Mouse (Mus musculus): ENCODE measurements around the gene Zfp524. TPM values are rescaled to one million over a fixed set of nuclear protein-coding genes. Genes with fewer than 3 reads are reported as not detected.

Zfp524 gene
- total and polyA plus RNA-seq, 3 experiments, result 2.3 to 8.4 (median 4.4) TPM

DNA sequence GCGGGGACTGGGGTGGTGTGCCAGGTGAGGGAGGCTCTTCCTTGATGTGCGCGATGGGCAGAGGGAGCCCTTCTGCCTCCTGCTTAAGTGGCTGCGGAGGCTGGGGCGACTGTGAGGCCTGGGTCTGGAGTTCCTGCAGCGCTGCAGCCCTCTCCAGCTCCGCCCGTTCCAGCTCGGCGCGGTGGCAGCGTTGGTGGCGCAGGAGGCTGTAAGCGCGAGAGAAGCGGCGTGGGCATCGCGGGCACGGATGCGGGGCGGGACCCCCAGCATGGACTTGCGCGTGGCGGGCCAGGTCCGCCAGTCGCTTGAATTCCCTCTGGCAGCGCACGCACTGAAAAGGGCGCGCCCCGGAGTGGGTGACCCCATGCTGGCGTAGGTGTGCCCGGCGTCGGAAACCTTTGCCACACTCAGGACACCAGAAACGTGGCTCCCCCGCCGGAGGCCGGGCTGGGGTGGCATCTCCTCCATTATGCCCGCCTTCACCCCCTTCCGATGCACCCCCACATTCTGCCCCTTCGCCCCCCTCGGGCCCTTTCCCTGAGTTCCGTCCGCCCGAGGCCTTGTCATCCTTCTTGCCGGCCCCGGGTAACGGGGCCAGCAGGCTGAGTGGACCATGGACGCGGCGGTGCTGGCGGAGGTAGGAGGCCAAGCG lies 20.7 kb upstream of the Zfp524 start:
- H3K4me2 ChIP-seq (ENCODE audit: insufficient read depth, low read depth, poor library complexity, severe bottlenecking), result no peak overlapping the region
- no peaks in the 10 kb centered on the region for H3K79me2 ChIP-seq (replicated peaks; ENCODE audit: control insufficient read depth, extremely low read depth, insufficient read depth, poor library complexity, severe bottlenecking)
- peaks cover 8% of the 10 kb centered on the region for H3K27me3 ChIP-seq (replicated peaks)
- peaks cover 11 to 23% of the 10 kb centered on the region in 2 experiments for H3K36me3 ChIP-seq (replicated peaks in 1 of 2; ENCODE audit: control insufficient read depth in 1 of 2, insufficient read depth in 1 of 2, low read length in 1 of 2)
- dilution Hi-C loops (cut with MboI; ENCODE audit: extremely low pct_ligation_motif_present, extremely low pct_unique_long_range_greater_than_20kb, low sequenced_read_pairs) (no loop called here), in situ Hi-C loops (cut with MboI; ENCODE audit: low pct_ligation_motif_present, low pct_unique_long_range_greater_than_20kb, low sequenced_read_pairs) (no loop called here)
- H3K27ac ChIP-seq (ENCODE audit: insufficient read depth, low read depth), result no peak overlapping the region
- no peak for DNase-seq (ENCODE audit: extremely low read depth)
- H3K9me3 ChIP-seq (replicated peaks; ENCODE audit: low read length), result peaks cover 20% of the 10 kb centered on the region
- H3K4me1 ChIP-seq (ENCODE audit: control insufficient read depth in 1 of 2, insufficient read depth in 2 of 2), result peaks cover 0 to 13% of the 10 kb centered on the region in 2 experiments; a peak in 2 of 4 replicates
- H3K4me3 ChIP-seq (replicated peaks in 1 of 3; ENCODE audit: low read depth in 2 of 3, low read length in 2 of 3, poor library complexity in 1 of 3), result no peak overlapping the region
- no peak for TF ChIP-seq NRF1 (IDR thresholded peaks at IDR 0.05; ENCODE audit: low read depth, low read length)
- no peak for TF ChIP-seq POLR2A (IDR thresholded peaks at IDR 0.05; ENCODE audit: low read depth, low read length)
- TF ChIP-seq HCFC1 (IDR thresholded peaks at IDR 0.05; ENCODE audit: low read depth, low read length), result no peak
- TF ChIP-seq MAX (IDR thresholded peaks at IDR 0.05; ENCODE audit: low read length), result no peak
- no peak for TF ChIP-seq MXI1 (IDR thresholded peaks at IDR 0.05; ENCODE audit: low read depth, low read length)
- no peak for TF ChIP-seq TBP (conservative IDR thresholded peaks at IDR 0.05; ENCODE audit: low read depth, low read length)
- H3K9ac ChIP-seq (ENCODE audit: insufficient read depth, low read depth), result no peak overlapping the region

DNA sequence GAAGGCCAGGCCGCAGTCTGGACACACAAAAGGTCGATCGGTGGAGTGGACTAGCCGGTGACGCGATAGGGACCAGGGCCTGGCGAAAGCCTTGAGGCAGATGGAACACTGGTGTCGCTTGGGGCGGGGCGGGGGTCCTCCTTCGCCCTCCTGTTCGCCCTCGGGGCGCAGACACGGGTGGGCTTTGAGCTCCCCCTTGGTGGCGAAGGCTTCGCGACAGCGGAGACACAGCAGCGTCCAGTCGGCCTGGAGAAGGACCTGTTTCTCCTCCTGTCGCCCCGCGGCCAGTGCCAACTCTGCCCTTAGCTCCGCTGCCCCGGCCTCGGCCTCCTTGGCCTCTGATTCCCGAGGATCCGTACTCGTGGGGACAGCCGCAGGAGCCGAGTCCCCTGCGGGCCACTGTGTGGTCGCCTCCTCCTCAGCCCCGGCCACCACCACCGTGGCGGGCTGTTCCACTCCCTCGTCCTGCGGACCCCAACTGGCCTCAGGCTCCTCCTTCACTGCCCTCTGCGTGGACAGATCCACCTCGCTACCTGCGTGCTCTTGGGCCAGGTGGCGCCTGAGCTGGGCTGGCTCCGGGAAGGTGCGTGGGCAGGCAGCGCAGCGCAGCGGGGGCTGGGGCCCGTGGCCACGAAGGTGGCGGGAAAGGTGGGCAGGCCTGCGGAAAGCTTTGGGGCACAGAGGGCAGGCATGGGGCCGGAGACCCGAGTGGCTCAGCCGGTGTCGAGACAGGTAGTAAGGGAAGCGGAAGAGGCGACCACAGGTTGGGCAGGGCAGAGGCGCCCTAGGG lies 20.0 kb upstream of the Zfp524 start:
- Histone ChIP-seq H3K9me3 (replicated peaks; ENCODE audit: low read length) (peaks cover 20% of the 10 kb centered on the region), H3K4me2 (ENCODE audit: insufficient read depth, low read depth, poor library complexity, severe bottlenecking) (no peak overlapping the region), H3K27me3 (replicated peaks) (peaks cover under 1% of the 10 kb centered on the region), H3K79me2 (replicated peaks; ENCODE audit: control insufficient read depth, extremely low read depth, insufficient read depth, poor library complexity, severe bottlenecking) (no peaks in the 10 kb centered on the region), H3K4me3 (replicated peaks in 1 of 3; ENCODE audit: low read depth in 2 of 3, low read length in 2 of 3, poor library complexity in 1 of 3) (no peak overlapping the region), H3K27ac (ENCODE audit: insufficient read depth, low read depth) (no peak overlapping the region), H3K9ac (ENCODE audit: insufficient read depth, low read depth) (no peak overlapping the region), H3K4me1 (ENCODE audit: control insufficient read depth in 1 of 2, insufficient read depth in 2 of 2) (peaks cover 0 to 13% of the 10 kb centered on the region in 2 experiments; a peak in 2 of 4 replicates), H3K36me3 (replicated peaks in 1 of 2; ENCODE audit: control insufficient read depth in 1 of 2, insufficient read depth in 1 of 2, low read length in 1 of 2) (peaks cover 11 to 23% of the 10 kb centered on the region in 2 experiments)
- dilution Hi-C loops (cut with MboI; ENCODE audit: extremely low pct_ligation_motif_present, extremely low pct_unique_long_range_greater_than_20kb, low sequenced_read_pairs), result no loop called here
- DNase-seq (ENCODE audit: extremely low read depth), result no peak
- TF ChIP-seq PAX5 (IDR thresholded peaks at IDR 0.05; ENCODE audit: low read length) (no peak), GABPA (IDR thresholded peaks at IDR 0.05; ENCODE audit: insufficient replicate concordance, low read depth, low read length) (no peak), EP300 (IDR thresholded peaks at IDR 0.05; ENCODE audit: low read length) (no peak), ELF1 (IDR thresholded peaks at IDR 0.05; ENCODE audit: low read depth, low read length) (no peak), HCFC1 (IDR thresholded peaks at IDR 0.05; ENCODE audit: low read depth, low read length) (no peak), RCOR1 (conservative IDR thresholded peaks at IDR 0.05; ENCODE audit: low read depth, low read length) (no peak), NELFE (IDR thresholded peaks at IDR 0.05; ENCODE audit: low read depth, low read length) (no peak), NRF1 (IDR thresholded peaks at IDR 0.05; ENCODE audit: low read depth, low read length) (no peak), SIN3A (IDR thresholded peaks at IDR 0.05; ENCODE audit: low read length) (no peak), MYC (IDR thresholded peaks at IDR 0.05; ENCODE audit: low read depth, low read length) (no peak), E2F4 (IDR thresholded peaks at IDR 0.05; ENCODE audit: insufficient replicate concordance, low read depth, low read length) (no peak), KAT2A (IDR thresholded peaks at IDR 0.05; ENCODE audit: insufficient replicate concordance, low read length) (no peak), CHD1 (IDR thresholded peaks at IDR 0.05; ENCODE audit: low read depth, low read length) (no peak), MEF2A (IDR thresholded peaks at IDR 0.05; ENCODE audit: borderline replicate concordance, low read depth, low read length) (no peak)
- in situ Hi-C loops (cut with MboI; ENCODE audit: low pct_ligation_motif_present, low pct_unique_long_range_greater_than_20kb, low sequenced_read_pairs), result no loop called here
